Mouse (Mus musculus) midbrain, embryonic 13.5 days (tissue): ENCODE data around the gene Hp. TPM values are rescaled to one million over a fixed set of nuclear protein-coding genes. Genes with fewer than 3 reads are reported as not detected.
A peak's percentile ranks its signal among the peaks of the same experiment; 100 is the strongest.

Experiments used
- ATAC-seq: fragments of 200-750 bp; cut with Nextera tagmentation; 2 replicates; pipeline ENCODE4 v1.8.0; 2017; ENCODE audit warnings: mild to moderate bottlenecking, moderate TSS enrichment, moderate library complexity
- H3K27ac ChIP-seq: fragments of 300-500 bp; sonication (generic); 2 replicates; pipeline ENCODE4 v1.5.1; 2015; ENCODE audit warnings: inconsistent platforms, mild to moderate bottlenecking, moderate library complexity
- H3K27me3 ChIP-seq: fragments of 300-500 bp; sonication (generic); 2 replicates; pipeline ENCODE4 v1.6.1; 2015; ENCODE audit warnings: mild to moderate bottlenecking, inconsistent platforms
- H3K36me3 ChIP-seq: fragments of 300-500 bp; sonication (generic); 2 replicates; pipeline ENCODE4 v1.6.1; 2015; ENCODE audit warnings: mild to moderate bottlenecking, inconsistent platforms
- H3K4me1 ChIP-seq: fragments of 300-500 bp; sonication (generic); replicated peaks from 2 replicates; pipeline ENCODE4 v1.6.1; 2015; ENCODE audit warnings: inconsistent platforms
- H3K4me2 ChIP-seq: fragments of 300-500 bp; sonication (generic); replicated peaks from 2 replicates; pipeline ENCODE4 v1.6.1; 2015; ENCODE audit warnings: moderate library complexity, mild to moderate bottlenecking, inconsistent platforms
- H3K4me3 ChIP-seq: fragments of 300-500 bp; sonication (generic); replicated peaks from 2 replicates; pipeline ENCODE4 v1.5.1; 2015; ENCODE audit warnings: mild to moderate bottlenecking, inconsistent platforms
- H3K9ac ChIP-seq: fragments of 300-500 bp; sonication (generic); replicated peaks from 2 replicates; pipeline ENCODE4 v1.6.1; 2015; ENCODE audit warnings: mild to moderate bottlenecking, inconsistent platforms
- H3K9me3 ChIP-seq: fragments of 300-500 bp; sonication (generic); 2 replicates; pipeline ENCODE4 v1.6.1; 2016; ENCODE audit warnings: mild to moderate bottlenecking, inconsistent platforms
- WGBS: fragments of 180-500 bp; shearing (Covaris S2); methylation state at CpG from one replicate; pipeline ENCODE4 v1.1.7; 2015; 5-methylcytosine and 5-hydroxymethylcytosine counted together
- polyA plus RNA-seq: library from polyadenylated mRNA; unstranded; fragments of >200 nt; fragmentation: Nextera tagmentation; extraction: Ambion mirVana; gene quantifications from 2 replicates; pipeline ENCODE4 v1.2.1, GENCODE M21; 2015

The Hp gene
- polyA plus RNA-seq, 1 experiment from 2014 or later = 0.35 TPM

GRCm38 (mm10) chr8:109544049-109544448 is 34.9 kb downstream of the Hp start:
- no peak overlapping the region for H3K9ac ChIP-seq
- 46% methylated on average over 2 of the region's 3 CpGs for WGBS
- no peak for ATAC-seq

GRCm38 (mm10) chr8:109542748-109543519 is 36.0 kb downstream of the Hp start:
- 89% methylated on average over 8 of the region's 8 CpGs for WGBS
- no peak for ATAC-seq
- no peak overlapping the region for H3K27ac ChIP-seq

More at GRCm38 (mm10) chr8:109544049-109544448, 34.9 kb downstream of the Hp start:
- H3K27me3 ChIP-seq = no peaks in the 10 kb centered on the region
- H3K9me3 ChIP-seq = 0 out of 2 replicates have a peak, but pooled peaks cover 4% of the 10 kb centered on the region
- H3K36me3 ChIP-seq = peaks cover 34% of the 10 kb centered on the region
- no peak overlapping the region for H3K4me2 ChIP-seq
- no peak overlapping the region for H3K27ac ChIP-seq
- H3K4me3 ChIP-seq = no peak overlapping the region
- H3K4me1 ChIP-seq = no peaks in the 10 kb centered on the region

GRCm38 (mm10) chr8:109542165-109542564 is 36.8 kb downstream of the Hp start:
- Histone ChIP-seq H3K27ac (no peak overlapping the region), H3K4me3 (no peak overlapping the region), H3K36me3 (peaks cover 16% of the 10 kb centered on the region), H3K9me3 (0 out of 2 replicates have a peak, but pooled peaks cover 4% of the 10 kb centered on the region), H3K27me3 (no peaks in the 10 kb centered on the region), H3K4me1 (no peaks in the 10 kb centered on the region), H3K9ac (no peak overlapping the region), H3K4me2 (no peak overlapping the region)
- 74% methylated on average over 5 of the region's 5 CpGs for whole genome bisulfite sequencing
- no peak for ATAC-seq

More at GRCm38 (mm10) chr8:109542748-109543519, 36.0 kb downstream of the Hp start:
- no peaks in the 10 kb centered on the region for H3K4me1 ChIP-seq
- H3K9ac ChIP-seq = no peak overlapping the region
- H3K4me2 ChIP-seq = no peak overlapping the region
- H3K4me3 ChIP-seq = no peak overlapping the region
- H3K36me3 ChIP-seq = peaks cover 24% of the 10 kb centered on the region
- H3K9me3 ChIP-seq = 0 out of 2 replicates have a peak, but pooled peaks cover 4% of the 10 kb centered on the region
- H3K27me3 ChIP-seq = no peaks in the 10 kb centered on the region

GRCm38 (mm10) chr8:109536703-109537102 is 42.3 kb downstream of the Hp start:
- Histone ChIP-seq H3K4me2 (peak overlapping the region; percentile 23; the same call in 1 of the 2 replicates), H3K9me3 (no peaks in the 10 kb centered on the region), H3K4me1 (peaks cover 6% of the 10 kb centered on the region; the same call in 1 of the 2 replicates), H3K4me3 (no peak overlapping the region), H3K9ac (no peak overlapping the region), H3K27ac (peak overlapping the region; percentile 73), H3K27me3 (no peaks in the 10 kb centered on the region), H3K36me3 (no peaks in the 10 kb centered on the region)
- 2% methylated on average over 5 of the region's 5 CpGs for WGBS
- peak; percentile 90 for ATAC-seq

- Histone ChIP-seq H3K27me3 (no peaks in the 10 kb centered on the region), H3K4me2 (no peak overlapping the region), H3K27ac (no peak overlapping the region), H3K9ac (no peak overlapping the region), H3K9me3 (no peaks in the 10 kb centered on the region), H3K4me1 (peaks cover 6% of the 10 kb centered on the region; the same call in 1 of the 2 replicates), H3K4me3 (no peak overlapping the region), H3K36me3 (no peaks in the 10 kb centered on the region)
- no peak for ATAC-seq
- 93% methylated on average over 19 of the region's 19 CpGs for WGBS
Observed at GRCm38 (mm10) chr8:109535140-109535990, 43.6 kb downstream of the Hp start.

Other genes with a start within 250 kb of the Hp start
- 1.8 and 2.5 TPM in 2 replicates for gene Pmfbp1, start 85.1 kb downstream of the Hp start, polyA plus RNA-seq
- gene Dhx38, start 13.3 kb downstream of the Hp start, polyA plus RNA-seq = 22.8 and 24.7 TPM in 2 replicates
- 30.9 and 34.1 TPM in 2 replicates for gene Txnl4b, start 13.3 kb downstream of the Hp start, polyA plus RNA-seq
- 36.8 and 36.9 TPM in 2 replicates for gene Dhodh, start 29.5 kb upstream of the Hp start, polyA plus RNA-seq
- gene Pkd1l3, start 35.3 kb upstream of the Hp start, polyA plus RNA-seq = 0.12 and 0.21 TPM in 2 replicates
- 182 and 184 TPM in 2 replicates for gene Ist1, start 114.1 kb upstream of the Hp start, polyA plus RNA-seq
- gene Zfp821, start 126.4 kb upstream of the Hp start, polyA plus RNA-seq = 80.2 and 85.4 TPM in 2 replicates
- 3.7 and 4.4 TPM in 2 replicates for gene Atxn1l, start 158.6 kb upstream of the Hp start, polyA plus RNA-seq
- 53.7 and 55.0 TPM in 2 replicates for gene Ap1g1, start 199.4 kb upstream of the Hp start, polyA plus RNA-seq